Mouse (Mus musculus): ENCODE measurements at regions not wholly inside any gene's neighbourhood (a gene's known extent, or its start where the extent isn't known, plus 50 kb on each side); places are given as distances from the start of the nearest gene placed in this dataset.

DNA sequence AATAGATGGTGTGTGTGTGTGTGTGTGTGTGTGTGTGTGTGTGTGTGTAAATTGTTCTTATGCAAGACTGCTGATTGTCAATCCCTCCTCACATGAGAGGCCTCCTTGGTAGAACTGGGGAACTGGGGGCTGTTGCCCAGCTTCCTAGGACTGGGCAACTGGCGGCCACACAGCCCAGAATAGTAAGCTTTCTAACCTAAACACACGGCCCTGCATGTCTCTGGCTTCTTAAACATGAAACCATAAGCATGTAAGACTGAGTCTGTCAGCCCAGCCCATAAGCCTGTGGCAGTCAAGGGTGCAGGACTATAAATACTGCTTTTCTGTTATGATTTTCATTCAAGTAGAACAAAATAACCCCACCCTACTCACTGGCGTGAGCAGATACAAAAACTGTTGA lies 60.7 kb downstream of the Ifng start:
- peak in 1 of 2 experiments; percentile 17; a peak in 1 of 4 replicates for ATAC-seq (replicated peaks in 1 of 2; ENCODE audit: insufficient read depth in 1 of 2, low FRiP score in 2 of 2, low TSS enrichment in 1 of 2, low read depth in 1 of 2, poor library complexity in 2 of 2, severe bottlenecking in 2 of 2)

GRCm38 (mm10) chr10:118504811-118505210 lies 64.0 kb downstream of the Ifng start:
- ATAC-seq (replicated peaks in 1 of 2; ENCODE audit: insufficient read depth in 1 of 2, low FRiP score in 2 of 2, low TSS enrichment in 1 of 2, low read depth in 1 of 2, poor library complexity in 2 of 2, severe bottlenecking in 2 of 2): no peak

DNA sequence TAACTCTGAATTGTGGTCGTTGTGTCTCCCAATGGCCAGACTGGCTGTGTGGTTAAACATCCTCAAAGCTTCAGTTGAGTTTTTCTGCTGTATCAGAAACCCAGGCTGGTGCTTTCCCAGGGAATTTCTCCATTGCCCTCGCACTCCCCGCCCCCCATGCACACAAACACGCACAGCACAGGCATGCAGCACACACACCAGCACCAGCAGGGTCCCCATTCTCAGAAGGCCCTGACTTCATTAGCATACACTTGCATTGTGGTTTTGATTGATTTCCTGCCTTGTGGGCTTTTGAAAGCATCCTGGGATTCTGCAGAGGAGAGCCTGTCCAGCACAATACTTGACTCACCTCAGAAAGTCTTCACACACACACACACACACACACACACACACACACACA lies 65.3 kb downstream of the Ifng start:
- ATAC-seq (replicated peaks in 1 of 2; ENCODE audit: insufficient read depth in 1 of 2, low FRiP score in 2 of 2, low TSS enrichment in 1 of 2, low read depth in 1 of 2, poor library complexity in 2 of 2, severe bottlenecking in 2 of 2): no peak

- ATAC-seq (replicated peaks in 1 of 2; ENCODE audit: insufficient read depth in 1 of 2, low FRiP score in 2 of 2, low TSS enrichment in 1 of 2, low read depth in 1 of 2, poor library complexity in 2 of 2, severe bottlenecking in 2 of 2): peak in 1 of 2 experiments; percentile 42; a peak in 1 of 4 replicates
Measured at GRCm38 (mm10) chr10:118507630-118508029, 66.8 kb downstream of the Ifng start.

GRCm38 (mm10) chr10:118516839-118517238 lies 76.0 kb downstream of the Ifng start:
- ATAC-seq (replicated peaks in 1 of 2; ENCODE audit: insufficient read depth in 1 of 2, low FRiP score in 2 of 2, low TSS enrichment in 1 of 2, low read depth in 1 of 2, poor library complexity in 2 of 2, severe bottlenecking in 2 of 2): peak in 1 of 2 experiments; percentile 45; a peak in 2 of 4 replicates

- no peak for ATAC-seq (replicated peaks in 1 of 2; ENCODE audit: insufficient read depth in 1 of 2, low FRiP score in 2 of 2, low TSS enrichment in 1 of 2, low read depth in 1 of 2, poor library complexity in 2 of 2, severe bottlenecking in 2 of 2)
Measured at GRCm38 (mm10) chr10:118517995-118518394, 77.1 kb downstream of the Ifng start.

DNA sequence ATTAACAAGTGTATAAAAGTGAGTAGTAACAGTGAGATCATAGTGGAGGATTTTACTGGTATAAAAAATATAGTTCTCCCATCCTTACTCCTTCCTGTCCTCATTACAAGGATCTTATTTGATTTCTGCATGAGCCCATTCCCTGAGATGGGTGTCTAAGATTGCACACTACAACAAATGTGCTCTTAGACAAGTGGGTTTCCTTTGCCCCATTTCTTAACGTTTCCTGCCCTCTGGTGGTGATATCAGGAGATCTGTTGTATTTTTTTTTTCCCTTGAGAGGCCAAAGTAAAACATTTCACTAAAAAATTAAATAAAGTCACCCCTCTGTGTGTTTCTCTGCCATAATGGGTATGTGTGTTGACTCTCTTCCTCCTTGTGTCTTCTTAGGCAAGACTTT lies 105.1 kb downstream of the Ifng start:
- 0 out of 4 replicates have a peak, but pooled peaks of 1 of the 2 experiments have one; percentile 12 for ATAC-seq (replicated peaks in 1 of 2; ENCODE audit: insufficient read depth in 1 of 2, low FRiP score in 2 of 2, low TSS enrichment in 1 of 2, low read depth in 1 of 2, poor library complexity in 2 of 2, severe bottlenecking in 2 of 2)

GRCm38 (mm10) chr10:118550201-118550600 lies 109.4 kb downstream of the Ifng start:
- no peak for ATAC-seq (replicated peaks in 1 of 2; ENCODE audit: insufficient read depth in 1 of 2, low FRiP score in 2 of 2, low TSS enrichment in 1 of 2, low read depth in 1 of 2, poor library complexity in 2 of 2, severe bottlenecking in 2 of 2)

GRCm38 (mm10) chr10:118558848-118559247 lies 118.0 kb downstream of the Ifng start:
- no peak for ATAC-seq (replicated peaks in 1 of 2; ENCODE audit: insufficient read depth in 1 of 2, low FRiP score in 2 of 2, low TSS enrichment in 1 of 2, low read depth in 1 of 2, poor library complexity in 2 of 2, severe bottlenecking in 2 of 2)

DNA sequence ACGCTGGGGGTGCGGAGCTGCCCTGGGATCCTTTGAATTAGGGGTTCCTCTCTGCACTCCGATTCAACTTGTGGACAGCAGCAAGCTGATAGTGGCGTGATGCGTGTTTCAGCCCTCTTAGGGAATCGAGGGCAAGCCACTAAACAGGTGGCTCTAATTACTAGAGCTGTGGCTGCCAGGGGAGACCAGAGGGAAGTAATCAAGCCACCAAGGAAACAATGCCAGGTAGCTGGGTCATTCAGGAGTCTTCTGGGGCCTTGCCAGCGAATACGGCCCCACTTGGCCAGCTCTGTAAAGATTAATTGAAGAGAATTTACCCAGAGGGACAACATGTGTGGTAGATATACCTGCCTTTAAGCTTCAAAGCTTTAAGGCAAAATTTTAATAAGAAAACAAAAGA lies 123.2 kb downstream of the Ifng start:
- no peak for ATAC-seq (replicated peaks in 1 of 2; ENCODE audit: insufficient read depth in 1 of 2, low FRiP score in 2 of 2, low TSS enrichment in 1 of 2, low read depth in 1 of 2, poor library complexity in 2 of 2, severe bottlenecking in 2 of 2)

DNA sequence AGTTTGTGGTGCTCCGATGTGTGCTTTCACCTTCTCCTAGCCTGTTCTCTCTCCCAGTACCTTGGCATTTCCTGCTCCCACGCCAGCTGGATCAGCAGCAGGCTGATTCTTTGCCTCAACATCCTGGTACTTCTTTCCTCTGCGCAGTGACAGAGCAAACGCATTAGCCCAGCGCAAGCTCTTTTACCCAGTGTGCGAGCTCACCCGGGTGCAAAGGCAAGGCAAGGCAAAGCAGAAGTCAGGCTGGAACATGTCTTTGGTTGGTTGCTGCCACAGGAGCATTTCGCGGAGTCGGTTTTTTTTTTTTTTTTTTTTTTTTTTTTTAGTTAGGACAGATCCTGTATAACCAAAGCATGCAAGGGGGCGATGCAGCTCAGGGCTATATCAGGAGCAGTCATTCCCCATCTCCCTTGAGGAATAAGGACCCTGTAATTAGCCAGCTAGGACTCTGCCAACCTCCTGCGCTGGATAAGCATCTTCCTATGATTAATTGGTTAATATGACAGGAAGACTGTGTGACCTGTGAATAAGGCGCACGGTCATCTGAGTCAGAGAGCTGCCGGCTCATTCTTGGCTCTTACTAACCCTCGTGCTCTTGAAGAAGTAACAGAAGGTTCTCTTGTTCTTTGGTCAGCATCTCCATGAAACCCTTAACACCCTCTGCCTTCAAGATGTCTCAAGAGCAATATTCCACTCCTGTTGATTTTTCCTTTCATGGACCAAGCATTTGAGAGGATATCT lies 123.9 kb downstream of the Ifng start:
- peak; percentile 46 to 51; a peak in 3 of 4 replicates for ATAC-seq (replicated peaks in 1 of 2; ENCODE audit: insufficient read depth in 1 of 2, low FRiP score in 2 of 2, low TSS enrichment in 1 of 2, low read depth in 1 of 2, poor library complexity in 2 of 2, severe bottlenecking in 2 of 2)

DNA sequence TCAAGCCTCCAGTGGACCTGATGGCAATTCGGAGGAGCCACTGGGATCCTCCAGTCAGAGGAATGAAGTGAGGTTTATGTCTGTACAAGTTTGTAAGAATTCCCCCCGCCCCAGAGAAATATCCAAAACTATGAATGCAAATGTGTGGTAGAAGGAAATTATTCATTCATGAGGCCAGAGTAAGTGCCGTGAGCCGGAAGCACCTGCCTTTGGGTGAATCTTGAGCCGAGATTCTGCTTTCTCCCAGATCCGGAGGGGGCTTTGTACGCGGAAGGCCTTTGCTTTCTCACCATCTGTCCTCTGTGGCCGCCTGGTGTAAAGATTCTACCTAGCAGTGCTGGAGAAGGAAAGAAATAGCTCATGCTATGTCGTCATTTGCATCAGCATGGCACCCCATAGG lies 127.8 kb downstream of the Ifng start:
- no peak for ATAC-seq (replicated peaks in 1 of 2; ENCODE audit: insufficient read depth in 1 of 2, low FRiP score in 2 of 2, low TSS enrichment in 1 of 2, low read depth in 1 of 2, poor library complexity in 2 of 2, severe bottlenecking in 2 of 2)

- ATAC-seq (replicated peaks in 1 of 2; ENCODE audit: insufficient read depth in 1 of 2, low FRiP score in 2 of 2, low TSS enrichment in 1 of 2, low read depth in 1 of 2, poor library complexity in 2 of 2, severe bottlenecking in 2 of 2): no peak
Measured at GRCm38 (mm10) chr10:118569424-118569823, 128.6 kb downstream of the Ifng start.

- ATAC-seq (replicated peaks in 1 of 2; ENCODE audit: insufficient read depth in 1 of 2, low FRiP score in 2 of 2, low TSS enrichment in 1 of 2, low read depth in 1 of 2, poor library complexity in 2 of 2, severe bottlenecking in 2 of 2): no peak
Measured at GRCm38 (mm10) chr10:118573247-118573646, 132.4 kb downstream of the Ifng start.

DNA sequence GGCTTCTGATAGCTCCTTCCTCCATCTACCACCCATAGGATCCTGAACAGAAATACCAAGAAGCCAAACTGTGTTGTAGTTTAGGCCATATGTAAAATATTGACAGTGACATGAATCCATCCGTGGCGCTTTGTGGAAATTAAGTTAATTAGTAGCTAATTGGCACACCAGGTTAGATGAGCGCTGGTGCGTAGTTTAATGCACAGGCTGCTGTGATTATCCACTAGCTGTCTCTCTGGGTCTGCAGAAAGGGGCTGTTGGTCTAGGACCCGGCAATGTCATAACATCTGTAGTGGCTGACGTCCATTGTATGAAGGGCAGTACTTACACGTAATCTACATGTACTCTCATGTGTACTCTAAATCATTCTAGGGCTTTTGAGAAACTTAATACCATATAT lies 134.7 kb downstream of the Ifng start:
- no peak for ATAC-seq (replicated peaks in 1 of 2; ENCODE audit: insufficient read depth in 1 of 2, low FRiP score in 2 of 2, low TSS enrichment in 1 of 2, low read depth in 1 of 2, poor library complexity in 2 of 2, severe bottlenecking in 2 of 2)

GRCm38 (mm10) chr10:118581376-118581775 lies 140.5 kb downstream of the Ifng start:
- no peak for ATAC-seq (replicated peaks in 1 of 2; ENCODE audit: insufficient read depth in 1 of 2, low FRiP score in 2 of 2, low TSS enrichment in 1 of 2, low read depth in 1 of 2, poor library complexity in 2 of 2, severe bottlenecking in 2 of 2)

- ATAC-seq (replicated peaks in 1 of 2; ENCODE audit: insufficient read depth in 1 of 2, low FRiP score in 2 of 2, low TSS enrichment in 1 of 2, low read depth in 1 of 2, poor library complexity in 2 of 2, severe bottlenecking in 2 of 2): 0 out of 4 replicates have a peak, but pooled peaks of 1 of the 2 experiments have one; percentile 14
Measured at GRCm38 (mm10) chr10:118585821-118586220, 145.0 kb downstream of the Ifng start.

- ATAC-seq (replicated peaks in 1 of 2; ENCODE audit: insufficient read depth in 1 of 2, low FRiP score in 2 of 2, low TSS enrichment in 1 of 2, low read depth in 1 of 2, poor library complexity in 2 of 2, severe bottlenecking in 2 of 2): peak in 1 of 2 experiments; percentile 40; a peak in 1 of 4 replicates
Measured at GRCm38 (mm10) chr10:118588198-118588597, 147.4 kb downstream of the Ifng start.

Measured in hematopoietic stem cell, adult 5-6 weeks (primary cell).